Mouse (Mus musculus): Measurements from ENCODE around the gene Zscan4-ps3. TPM values are rescaled to one million over a fixed set of nuclear protein-coding genes. Genes with fewer than 3 reads are reported as not detected.

The Zscan4-ps3 gene
- polyA plus RNA-seq (2017; shearing (Covaris generic)) = under 1 TPM in 1 of 2 experiments, not detected in 1; 0.87 TPM

GRCm38 (mm10) chr7:11609008-11609407 lies at the start of gene Zscan4-ps3:
Gene Zscan4-ps3, plus strand, starts transcription at chr7:11609308.

Other genes starting within 250 kb of the Zscan4-ps3 start
- 1 to 10 TPM in 1 of 2 experiments, not detected in 1; 1.5 TPM for gene Zscan4f, start 211.4 kb upstream of the Zscan4-ps3 start, polyA plus RNA-seq (2017; shearing (Covaris generic))
- 1 to 10 TPM in 1 of 2 experiments, under 1 TPM in 1; 0.07 to 1.1 TPM for gene Zscan4-ps2, start 95.0 kb upstream of the Zscan4-ps3 start, polyA plus RNA-seq (2017; shearing (Covaris generic))
- under 1 TPM; 0.04 to 0.07 TPM for gene Vmn1r72, start 70.8 kb downstream of the Zscan4-ps3 start, polyA plus RNA-seq (2017; shearing (Covaris generic))
- under 1 TPM; 0.08 to 0.12 TPM for gene Vmn1r73, start 121.0 kb downstream of the Zscan4-ps3 start, polyA plus RNA-seq (2017; shearing (Covaris generic))
- under 1 TPM in 1 of 2 experiments, not detected in 1; 0.94 TPM for gene Vmn1r74, start 224.7 kb downstream of the Zscan4-ps3 start, polyA plus RNA-seq (2017; shearing (Covaris generic))